Mouse (Mus musculus) bone marrow macrophage, adult 2 months (primary cell): Measurements from ENCODE around the gene Srr.

ENCODE experiments used
- CTCF ChIP-seq: IDR thresholded peaks from 2 replicates; pipeline ENCODE4 v1.5.1; 2012; ENCODE audit warnings: low read depth, mild to moderate bottlenecking, low read length, moderate library complexity
- POLR2A ChIP-seq: IDR thresholded peaks from 2 replicates; pipeline ENCODE4 v1.6.1; 2012; ENCODE audit warnings: mild to moderate bottlenecking, low read depth, low read length, borderline replicate concordance

DNA sequence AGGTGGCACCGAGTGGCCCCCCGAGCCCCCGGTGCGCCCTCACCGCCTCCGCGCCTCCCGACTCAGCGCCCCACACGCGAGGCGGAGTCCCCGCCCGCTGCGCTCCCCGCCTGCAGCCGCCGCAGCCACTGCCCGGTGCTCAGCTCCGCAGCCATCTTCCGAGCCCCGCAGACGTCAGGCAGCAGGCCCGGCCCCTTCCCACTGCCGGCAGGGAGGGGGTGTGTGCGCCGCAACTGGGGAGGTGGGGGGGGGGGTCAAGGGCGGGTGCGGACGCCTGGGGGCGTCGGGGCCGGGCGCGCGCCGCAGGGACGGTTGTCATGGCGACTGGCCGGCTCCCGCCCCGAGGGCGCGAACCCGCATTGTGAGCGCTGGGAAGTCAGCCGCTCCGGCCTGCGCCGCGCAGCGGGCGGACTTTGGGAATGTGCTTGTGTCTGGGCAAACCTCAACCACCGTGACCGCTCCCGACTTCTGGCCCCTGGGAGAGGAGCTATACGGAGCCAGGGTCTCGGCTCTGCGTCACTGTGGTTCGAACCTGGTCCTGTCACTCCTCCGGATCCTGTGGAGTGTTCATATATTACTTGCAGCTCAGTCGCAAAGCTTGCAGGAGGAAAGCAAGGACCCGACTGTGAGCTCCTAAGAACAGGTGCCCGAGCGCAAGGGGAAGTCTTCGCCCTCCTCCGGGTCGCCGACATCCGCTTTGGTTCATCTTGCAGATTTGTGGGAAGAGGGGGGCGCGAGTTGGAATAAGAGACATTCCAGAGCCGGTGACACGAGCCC, 28.7 kb downstream of the Srr start, which contains the start of gene Sgsm2:
- no peak for TF ChIP-seq CTCF
- no peak for TF ChIP-seq POLR2A
